Mouse (Mus musculus): ENCODE results near the gene Cyp2r1. TPM values are rescaled to one million over a fixed set of nuclear protein-coding genes. Genes with fewer than 3 reads are reported as not detected.
"Not testable (repeated sequence)": the region's sequence is repeated elsewhere in the genome, so short reads cannot be mapped to it uniquely, and the experiment has no call there.

The Cyp2r1 gene
- polyA plus RNA-seq, 1 experiment from 2014 or later = 2.1 TPM

DNA sequence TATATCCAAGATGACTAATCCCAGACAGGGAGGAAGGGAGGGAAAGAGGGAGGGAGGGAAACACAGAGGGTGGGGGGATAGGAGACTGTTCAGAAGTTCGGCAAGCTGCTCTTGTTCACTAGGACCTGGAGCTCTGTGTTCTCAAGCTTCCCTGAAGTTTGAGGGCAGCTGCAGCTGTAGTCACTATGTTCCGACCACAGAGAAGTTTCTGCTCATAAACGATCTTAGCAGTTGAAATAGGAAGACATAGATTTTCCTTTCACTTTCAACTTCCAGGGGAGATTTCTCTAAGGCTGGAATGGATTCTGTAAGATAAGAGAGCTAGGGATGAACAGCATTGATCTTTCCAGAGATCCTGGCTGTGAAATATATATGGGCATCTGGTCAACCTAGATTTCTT, 14.2 kb upstream of the Cyp2r1 start:
- Histone ChIP-seq H3K4me3 (ENCODE audit: low read depth, low read length) (no peak overlapping the region), H3K9ac (replicated peaks; ENCODE audit: low read depth) (no peak overlapping the region), H3K9me3 (ENCODE audit: low read length) (no peaks in the 10 kb centered on the region), H3K27ac (ENCODE audit: low read length) (no peak overlapping the region), H3K4me1 (ENCODE audit: insufficient read depth, low read depth, low read length) (no peaks in the 10 kb centered on the region), H3K27me3 (replicated peaks; ENCODE audit: insufficient read depth, low read length) (no peaks in the 10 kb centered on the region), H3K36me3 (ENCODE audit: insufficient read depth, low read length) (no peaks in the 10 kb centered on the region), H3K4me2 (replicated peaks; ENCODE audit: low read depth, low read length) (peak overlapping the region; percentile 22; the same call in 1 of the 2 replicates)
- DNase-seq (ENCODE audit: low spot score) = no peak
- WGBS = 46% methylated on average over 3 of the region's 3 CpGs
- TF ChIP-seq EP300 (IDR thresholded peaks at IDR 0.05) (no peak), CTCF (IDR thresholded peaks at IDR 0.05) (no peak)
- ATAC-seq = no peak

DNA sequence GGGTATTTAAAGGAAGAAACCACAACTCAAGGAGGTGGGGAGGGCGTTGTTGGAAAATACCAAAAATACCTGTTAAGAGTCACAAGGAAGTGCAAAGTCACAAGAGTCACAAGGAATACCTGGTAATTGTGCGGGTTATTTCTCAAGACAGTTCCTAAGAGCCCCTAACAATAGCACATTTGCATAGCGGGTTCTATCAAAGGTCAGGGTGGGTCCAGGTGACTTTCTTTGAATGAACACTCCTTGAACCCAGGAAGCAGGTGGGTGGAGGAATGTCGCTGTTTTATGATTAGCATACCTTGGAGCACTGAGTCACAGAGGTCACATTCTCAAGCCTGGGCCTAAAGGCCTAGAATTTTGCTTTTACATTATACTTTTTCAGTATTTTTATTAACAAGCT, 11.1 kb upstream of the Cyp2r1 start:
- H3K27ac ChIP-seq (ENCODE audit: low read length); H3K4me3 ChIP-seq (ENCODE audit: low read depth, low read length); DNase-seq (ENCODE audit: low spot score); H3K9ac ChIP-seq (replicated peaks; ENCODE audit: low read depth); H3K4me1 ChIP-seq (ENCODE audit: insufficient read depth, low read depth, low read length); H3K4me2 ChIP-seq (replicated peaks; ENCODE audit: low read depth, low read length); H3K9me3 ChIP-seq (ENCODE audit: low read length); H3K27me3 ChIP-seq (replicated peaks; ENCODE audit: insufficient read depth, low read length); H3K36me3 ChIP-seq (ENCODE audit: insufficient read depth, low read length); ATAC-seq: not testable (repeated sequence)
- 92% methylated on average over 4 of the region's 4 CpGs for WGBS

DNA sequence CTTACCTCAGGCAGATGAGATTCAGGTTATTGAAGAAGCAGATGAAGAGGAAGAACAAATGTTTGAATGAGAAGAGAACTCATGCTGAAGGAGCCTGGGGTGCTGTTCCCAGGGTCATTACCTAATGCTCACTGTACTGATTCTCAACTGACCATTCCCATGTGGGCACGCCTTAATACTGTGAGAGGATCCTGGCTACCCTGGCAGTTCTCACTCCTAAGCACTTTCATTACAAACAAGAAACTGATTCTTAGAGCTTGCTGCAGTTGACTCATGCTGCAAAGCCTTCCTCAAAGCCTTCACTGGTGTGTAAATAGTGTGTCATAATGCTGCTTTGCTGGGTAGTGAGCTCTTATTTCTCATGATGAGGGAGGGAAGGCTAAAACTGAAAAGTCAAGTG, 26.6 kb downstream of the Cyp2r1 start:
- Histone ChIP-seq H3K4me1 (ENCODE audit: insufficient read depth, low read depth, low read length) (no peaks in the 10 kb centered on the region), H3K9me3 (ENCODE audit: low read length) (no peaks in the 10 kb centered on the region), H3K9ac (replicated peaks; ENCODE audit: low read depth) (no peak overlapping the region), H3K4me3 (ENCODE audit: low read depth, low read length) (no peak overlapping the region), H3K27me3 (replicated peaks; ENCODE audit: insufficient read depth, low read length) (no peaks in the 10 kb centered on the region), H3K27ac (ENCODE audit: low read length) (no peak overlapping the region; the same call in 1 of the 2 replicates), H3K4me2 (replicated peaks; ENCODE audit: low read depth, low read length) (no peak overlapping the region), H3K36me3 (ENCODE audit: insufficient read depth, low read length) (no peaks in the 10 kb centered on the region)
- 52% methylated on average over 1 of the region's 1 CpGs for WGBS
- no peak for TF ChIP-seq CTCF (IDR thresholded peaks at IDR 0.05)
- DNase-seq (ENCODE audit: low spot score) (peak; percentile 58), ATAC-seq (peak; percentile 87)

DNA sequence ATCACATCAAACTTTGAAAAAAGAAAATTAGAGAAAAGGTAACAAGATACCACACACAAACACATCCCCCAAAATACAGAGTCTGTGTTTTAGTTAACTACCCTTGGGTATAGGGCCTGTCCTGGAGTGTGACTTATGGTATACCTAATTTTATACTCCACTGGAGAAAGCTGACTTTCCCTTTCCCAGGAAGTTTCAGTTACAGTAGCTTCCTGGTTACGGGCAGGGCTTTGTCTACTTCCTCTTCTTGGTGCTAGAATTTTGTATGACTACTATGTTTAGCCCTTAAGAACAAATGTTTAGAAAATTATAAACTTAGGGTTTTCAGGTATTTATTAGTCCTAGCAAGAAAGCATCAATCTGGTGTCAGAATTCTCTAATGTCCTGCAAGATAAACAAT, 36.5 kb downstream of the Cyp2r1 start:
- TF ChIP-seq EP300 (IDR thresholded peaks at IDR 0.05) (no peak), CTCF (IDR thresholded peaks at IDR 0.05) (no peak)
- DNase-seq (ENCODE audit: low spot score) (no peak), ATAC-seq (no peak)
- Histone ChIP-seq H3K4me1 (ENCODE audit: insufficient read depth, low read depth, low read length) (no peaks in the 10 kb centered on the region), H3K4me3 (ENCODE audit: low read depth, low read length) (no peak overlapping the region), H3K27ac (ENCODE audit: low read length) (no peak overlapping the region), H3K36me3 (ENCODE audit: insufficient read depth, low read length) (no peaks in the 10 kb centered on the region), H3K9me3 (ENCODE audit: low read length) (no peaks in the 10 kb centered on the region), H3K9ac (replicated peaks; ENCODE audit: low read depth) (no peak overlapping the region), H3K27me3 (replicated peaks; ENCODE audit: insufficient read depth, low read length) (no peaks in the 10 kb centered on the region), H3K4me2 (replicated peaks; ENCODE audit: low read depth, low read length) (no peak overlapping the region)
- WGBS = 54% methylated on average over 1 of the region's 1 CpGs

DNA sequence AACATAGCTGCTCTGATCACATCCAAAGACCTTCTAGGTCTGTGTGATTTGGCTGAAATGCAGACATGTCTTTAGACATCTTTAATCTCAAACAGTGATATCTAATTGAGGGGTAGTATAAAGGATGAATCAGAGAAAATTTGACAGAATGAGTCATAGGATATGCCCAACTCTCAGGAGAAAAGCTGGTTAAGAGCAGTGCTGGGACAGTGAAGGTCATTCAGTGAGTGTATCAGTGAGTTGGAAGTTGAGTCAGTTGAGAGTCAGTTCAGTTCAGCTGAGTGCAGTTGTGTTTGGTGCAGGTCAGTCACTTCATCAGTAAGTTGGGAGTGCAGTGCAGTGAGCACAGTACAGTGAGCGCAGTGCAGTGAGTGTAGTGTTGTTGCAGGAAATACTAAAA, 42.6 kb downstream of the Cyp2r1 start:
- H3K27me3 ChIP-seq (replicated peaks; ENCODE audit: insufficient read depth, low read length) = no peaks in the 10 kb centered on the region
- DNase-seq (ENCODE audit: low spot score) (no peak), ATAC-seq (no peak)
- H3K4me1 ChIP-seq (ENCODE audit: insufficient read depth, low read depth, low read length) = no peaks in the 10 kb centered on the region
- TF ChIP-seq EP300 (IDR thresholded peaks at IDR 0.05) = no peak
- TF ChIP-seq CTCF (IDR thresholded peaks at IDR 0.05) = no peak
- H3K36me3 ChIP-seq (ENCODE audit: insufficient read depth, low read length) = no peaks in the 10 kb centered on the region
- no peak overlapping the region for H3K27ac ChIP-seq (ENCODE audit: low read length)
- H3K9me3 ChIP-seq (ENCODE audit: low read length) = no peaks in the 10 kb centered on the region
- H3K4me2 ChIP-seq (replicated peaks; ENCODE audit: low read depth, low read length) = no peak overlapping the region
- no peak overlapping the region for H3K9ac ChIP-seq (replicated peaks; ENCODE audit: low read depth)
- WGBS = 94% methylated on average over 1 of the region's 1 CpGs
- no peak overlapping the region for H3K4me3 ChIP-seq (ENCODE audit: low read depth, low read length)

DNA sequence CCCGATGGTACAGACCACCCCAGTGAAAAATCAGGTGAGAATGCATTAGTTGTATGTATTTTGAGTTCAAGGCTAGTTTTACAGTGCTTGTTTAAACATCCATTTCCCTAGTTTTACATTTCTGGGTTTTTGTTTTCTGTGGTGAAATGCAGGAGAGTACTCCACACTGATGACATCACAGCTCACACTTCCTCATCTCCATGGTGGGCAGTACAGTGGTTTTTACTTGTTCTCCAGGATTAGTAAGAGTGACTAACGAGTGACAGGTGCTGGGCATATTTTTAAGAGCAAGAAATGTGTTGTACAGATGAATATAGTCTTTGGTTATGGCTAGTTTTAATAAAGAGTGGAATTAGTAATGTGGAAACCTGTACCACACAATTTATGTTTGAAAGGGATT, 53.9 kb downstream of the Cyp2r1 start:
- TF ChIP-seq EP300 (IDR thresholded peaks at IDR 0.05) = no peak
- TF ChIP-seq CTCF (IDR thresholded peaks at IDR 0.05) = no peak
- H3K4me3 ChIP-seq (ENCODE audit: low read depth, low read length) = no peak overlapping the region
- no peak overlapping the region for H3K27ac ChIP-seq (ENCODE audit: low read length)

More for the DNA sequence above, 53.9 kb downstream of the Cyp2r1 start:
- Histone ChIP-seq H3K36me3 (ENCODE audit: insufficient read depth, low read length) (no peaks in the 10 kb centered on the region), H3K4me1 (ENCODE audit: insufficient read depth, low read depth, low read length) (no peaks in the 10 kb centered on the region), H3K9ac (replicated peaks; ENCODE audit: low read depth) (no peak overlapping the region), H3K27me3 (replicated peaks; ENCODE audit: insufficient read depth, low read length) (no peaks in the 10 kb centered on the region), H3K9me3 (ENCODE audit: low read length) (no peaks in the 10 kb centered on the region), H3K4me2 (replicated peaks; ENCODE audit: low read depth, low read length) (no peak overlapping the region)
- 85% methylated on average over 2 of the region's 2 CpGs for WGBS
- ATAC-seq = no peak
- no peak for DNase-seq (ENCODE audit: low spot score)

Other genes with a start within 250 kb of the Cyp2r1 start
- gene Pde3b, start 147.7 kb downstream of the Cyp2r1 start, polyA plus RNA-seq (2015; fragmentation: Nextera tagmentation; extraction: Ambion mirVana) = 2.7 and 3.0 TPM in 2 replicates
- 9.6 and 11.4 TPM in 2 replicates for gene Calca, start 73.4 kb upstream of the Cyp2r1 start, polyA plus RNA-seq (2015; fragmentation: Nextera tagmentation; extraction: Ambion mirVana)
- 2.1 and 2.2 TPM in 2 replicates for gene Calcb, start 155.7 kb upstream of the Cyp2r1 start, polyA plus RNA-seq (2015; fragmentation: Nextera tagmentation; extraction: Ambion mirVana)
- 0.66 and 0.77 TPM in 2 replicates for gene Insc, start 180.7 kb upstream of the Cyp2r1 start, polyA plus RNA-seq (2015; fragmentation: Nextera tagmentation; extraction: Ambion mirVana)

All from lung, postnatal 0 days (tissue).